Mouse (Mus musculus): ENCODE results near the gene Haghl.

GRCm38 (mm10) chr17:25794197-25794596 lies 8.7 kb upstream of the Haghl start:
- TF ChIP-seq CTCF (IDR thresholded peaks at IDR 0.05): no peak
- no peak for TF ChIP-seq EP300 (IDR thresholded peaks at IDR 0.05; ENCODE audit: insufficient read depth, low read depth, low read length)

Data from heart, adult 2 months (tissue).